Mouse (Mus musculus): Measurements from ENCODE around the gene Olfr1301.

Gene Olfr1301

GRCm38 (mm10) chr2:111750706-111751105, at the start of gene Olfr1301:
TSS of gene Olfr1301 (plus strand) at chr2:111751006.
- DNase-seq: no peak

GRCm38 (mm10) chr2:111726739-111727138, 24.1 kb upstream of the Olfr1301 start:
- DNase-seq: no peak

- no peak for DNase-seq
Observed at GRCm38 (mm10) chr2:111777129-111777528, 26.3 kb downstream of the Olfr1301 start, which contains the start of gene Olfr1302. TSS of gene Olfr1302 (plus strand) at chr2:111777429.

Measured in lung, postnatal 36 days (tissue).